Mouse (Mus musculus) myocyte (in vitro differentiated cells): ENCODE measurements around the gene Dcaf10. TPM values are rescaled to one million over a fixed set of nuclear protein-coding genes. Genes with fewer than 3 reads are reported as not detected.
"Not testable (repeated sequence)": the region's sequence is repeated elsewhere in the genome, so short reads cannot be mapped to it uniquely, and the experiment has no call there.

Experiments used
- H3K27me3 ChIP-seq: one replicate; pipeline ENCODE4 v1.6.1; 2011; ENCODE audit not compliant: control insufficient read depth, insufficient read depth, insufficient read length
- H3K36me3 ChIP-seq: one replicate; pipeline ENCODE4 v1.6.1; 2011; ENCODE audit not compliant: control insufficient read depth, insufficient read depth
- H3K4me2 ChIP-seq: one replicate; pipeline ENCODE4 v1.6.1; 2011; ENCODE audit warnings: low read depth, control low read depth
- H3K4me3 ChIP-seq: one replicate; pipeline ENCODE4 v1.5.1; 2011; ENCODE audit warnings: mild to moderate bottlenecking, control low read depth, moderate library complexity
- H3K79me2 ChIP-seq: one replicate; pipeline ENCODE4 v1.6.1; 2011; ENCODE audit not compliant: control insufficient read depth, insufficient read depth
- H3ac ChIP-seq: one replicate; pipeline ENCODE4 v1.6.1; 2011; ENCODE audit not compliant: control insufficient read depth, insufficient read length
- CEBPB ChIP-seq: IDR thresholded peaks from 2 replicates; pipeline ENCODE4 v1.6.1; 2011; ENCODE audit warnings: mild to moderate bottlenecking, moderate library complexity; ENCODE audit not compliant: poor library complexity, insufficient read depth, severe bottlenecking
- E2F4 ChIP-seq: IDR thresholded peaks from one replicate; pipeline ENCODE4 v1.6.1; 2011; ENCODE audit warnings: mild to moderate bottlenecking, control low read depth, moderate library complexity; ENCODE audit not compliant: insufficient read depth
- MAX ChIP-seq: IDR thresholded peaks from one replicate; pipeline ENCODE4 v1.6.1; 2011; ENCODE audit warnings: low read depth, mild to moderate bottlenecking, control low read depth
- MYOD1 ChIP-seq, 3 experiments: IDR thresholded peaks; one replicate each; pipeline ENCODE4 v1.6.1; 2011; ENCODE audit warnings: control low read depth in 2 of 3, low read depth in 2 of 3, mild to moderate bottlenecking in 2 of 3, moderate library complexity in 1 of 3; ENCODE audit not compliant: insufficient read length in 2 of 3, control insufficient read depth in 1 of 3
- MYOG ChIP-seq, 3 experiments: IDR thresholded peaks; one replicate each; pipeline ENCODE4 v1.6.1; 2011; ENCODE audit warnings: control low read depth in 2 of 3, low read depth in 2 of 3, mild to moderate bottlenecking in 2 of 3; ENCODE audit not compliant: insufficient read length in 2 of 3, control insufficient read depth in 1 of 3, insufficient read depth in 1 of 3
- POLR2A ChIP-seq: IDR thresholded peaks from one replicate; pipeline ENCODE4 v1.6.1; 2011; ENCODE audit warnings: low read depth, mild to moderate bottlenecking, control low read depth, moderate library complexity; ENCODE audit not compliant: insufficient read length
- POLR2AphosphoS2 ChIP-seq: IDR thresholded peaks from one replicate; pipeline ENCODE4 v1.6.1; 2011; ENCODE audit warnings: low read depth, control low read depth; ENCODE audit not compliant: insufficient read length
- REST ChIP-seq: IDR thresholded peaks from one replicate; pipeline ENCODE4 v1.6.1; 2011; ENCODE audit warnings: mild to moderate bottlenecking, control low read depth, moderate library complexity; ENCODE audit not compliant: insufficient read depth, insufficient read length
- SRF ChIP-seq: IDR thresholded peaks from one replicate; pipeline ENCODE4 v1.6.1; 2011; ENCODE audit warnings: low read depth; ENCODE audit not compliant: control insufficient read depth, insufficient read length
- TCF12 ChIP-seq: IDR thresholded peaks from one replicate; pipeline ENCODE4 v1.6.1; 2011; ENCODE audit warnings: mild to moderate bottlenecking, control low read depth; ENCODE audit not compliant: poor library complexity, insufficient read depth, severe bottlenecking
- TCF3 ChIP-seq: IDR thresholded peaks from one replicate; pipeline ENCODE4 v1.6.1; 2011; ENCODE audit warnings: low read depth, control low read depth; ENCODE audit not compliant: insufficient read length
- USF1 ChIP-seq: IDR thresholded peaks from one replicate; pipeline ENCODE4 v1.6.1; 2011; ENCODE audit warnings: low read depth, mild to moderate bottlenecking, control low read depth, moderate library complexity
- polyA plus RNA-seq: library from polyadenylated mRNA; unstranded; fragments of >200 nt; fragmentation: generic; extraction: Trizol; gene quantifications from one replicate; pipeline ENCODE4 v1.2.1, GENCODE M21; 2012; ENCODE audit warnings: missing spikeins

Gene Dcaf10
- polyA plus RNA-seq, 1 experiment = 9.3 TPM

DNA sequence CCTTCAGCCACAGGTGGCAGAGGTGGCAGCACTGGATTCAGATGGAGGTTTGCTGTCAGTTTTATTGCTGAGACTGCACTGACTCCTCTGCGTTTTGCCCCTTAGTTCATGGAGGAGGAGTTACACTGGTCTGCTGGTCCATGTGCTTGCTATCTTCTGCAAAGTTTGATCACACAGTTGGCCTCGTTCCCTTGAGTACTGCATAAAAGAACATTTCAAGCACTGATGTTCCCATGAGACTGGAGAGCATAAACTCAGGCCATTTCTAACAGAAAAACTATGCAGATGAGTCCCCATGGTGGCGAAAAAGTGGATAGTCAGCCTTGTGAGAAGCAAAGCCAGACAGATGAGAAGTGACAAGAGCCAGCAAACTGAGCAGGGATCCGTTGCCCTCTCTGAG is 34.7 kb downstream of the Dcaf10 start:
- Histone ChIP-seq H3K36me3 (peaks cover 41% of the 10 kb centered on the region), H3ac (no peak overlapping the region), H3K27me3 (no peaks in the 10 kb centered on the region), H3K4me3 (no peak overlapping the region), H3K79me2 (no peaks in the 10 kb centered on the region), H3K4me2 (no peak overlapping the region)
- no peak for TF ChIP-seq POLR2AphosphoS2
- no peak for TF ChIP-seq MYOG (IDR thresholded peaks at IDR 0.05; ENCODE audit: control insufficient read depth in 1 of 3, insufficient read depth in 1 of 3, insufficient read length in 2 of 3, low read depth in 2 of 3)
- TF ChIP-seq MYOD1 (IDR thresholded peaks at IDR 0.05; ENCODE audit: control insufficient read depth in 1 of 3, insufficient read length in 2 of 3, low read depth in 2 of 3) = no peak

DNA sequence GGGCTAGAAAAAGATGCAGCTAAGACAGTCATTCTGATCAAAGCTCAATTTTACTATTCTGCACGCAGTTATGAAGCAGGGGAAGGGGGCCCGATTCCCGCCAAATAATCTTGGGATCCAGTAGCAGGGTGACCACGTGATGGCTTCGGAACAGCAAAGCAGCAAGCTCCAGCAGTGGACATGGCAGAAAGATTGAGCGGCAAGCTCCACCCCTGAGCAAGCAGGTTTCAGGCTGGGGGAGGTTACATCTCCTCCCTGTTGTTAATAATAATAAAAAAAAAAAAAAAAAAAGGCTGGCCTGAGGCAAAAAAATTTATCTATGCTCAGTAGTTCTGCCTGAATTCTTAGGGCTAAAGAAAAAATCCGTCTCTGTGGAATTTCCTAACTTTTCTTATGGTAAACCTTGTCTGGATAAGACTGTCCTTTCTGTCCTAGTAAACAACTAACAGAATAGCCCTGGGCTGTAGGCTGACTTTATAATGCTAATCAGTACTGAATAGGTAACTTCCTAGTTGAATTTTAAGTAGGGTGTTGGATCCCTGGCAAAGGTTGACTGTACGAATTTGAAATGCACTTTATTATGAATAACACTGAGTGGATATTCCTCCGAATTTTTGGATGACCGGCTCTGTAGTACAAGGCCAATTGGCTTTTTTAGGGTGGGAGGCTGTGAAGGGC is 39.1 kb downstream of the Dcaf10 start:
- H3K27me3 ChIP-seq, H3K4me3 ChIP-seq, H3ac ChIP-seq, H3K79me2 ChIP-seq, H3K36me3 ChIP-seq, H3K4me2 ChIP-seq: not testable (repeated sequence)

DNA sequence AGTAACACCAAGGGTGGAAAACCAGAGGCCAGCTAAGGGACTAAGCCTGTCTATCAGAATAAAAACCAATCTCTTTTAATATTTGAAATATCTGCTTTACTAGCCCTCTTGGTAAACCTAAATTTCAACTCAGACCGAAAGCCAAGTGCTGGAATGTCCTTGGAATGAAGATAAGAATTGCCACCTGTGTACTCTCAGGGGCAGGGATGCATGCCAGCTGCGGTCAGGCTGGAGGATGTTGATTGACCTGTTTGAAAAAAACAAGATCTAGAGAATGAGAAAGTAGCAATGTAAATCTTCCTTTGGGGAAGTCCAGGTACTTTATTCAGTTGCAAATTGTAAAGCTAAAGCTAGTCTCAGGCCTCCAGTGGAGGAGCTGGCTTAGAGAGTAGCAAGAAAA is 40.2 kb downstream of the Dcaf10 start:
- not testable (repeated sequence) for H3K36me3 ChIP-seq, H3ac ChIP-seq, H3K4me3 ChIP-seq, H3K4me2 ChIP-seq, H3K79me2 ChIP-seq, H3K27me3 ChIP-seq

DNA sequence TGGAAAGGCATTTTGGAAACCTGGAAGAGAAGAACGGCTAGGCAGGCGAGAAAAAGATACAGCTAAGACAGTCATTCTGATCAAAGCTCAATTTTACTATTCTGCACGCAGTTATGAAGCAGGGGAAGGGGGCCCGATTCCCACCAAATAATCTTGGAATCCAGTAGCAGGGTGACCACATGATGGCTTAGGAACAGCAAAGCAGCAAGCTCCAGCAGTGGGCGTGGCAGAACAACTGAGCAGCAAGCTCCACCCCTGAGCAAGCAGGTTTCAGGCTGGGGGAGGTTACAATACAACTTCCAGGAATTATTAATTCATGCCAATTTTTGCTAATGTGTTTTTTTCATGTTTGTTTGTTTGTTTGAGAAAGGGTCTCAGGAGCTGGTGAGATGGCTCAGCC is 45.4 kb downstream of the Dcaf10 start:
- not testable (repeated sequence) for H3K27me3 ChIP-seq, H3K4me2 ChIP-seq, H3K36me3 ChIP-seq, H3K4me3 ChIP-seq, H3K79me2 ChIP-seq, H3ac ChIP-seq

DNA sequence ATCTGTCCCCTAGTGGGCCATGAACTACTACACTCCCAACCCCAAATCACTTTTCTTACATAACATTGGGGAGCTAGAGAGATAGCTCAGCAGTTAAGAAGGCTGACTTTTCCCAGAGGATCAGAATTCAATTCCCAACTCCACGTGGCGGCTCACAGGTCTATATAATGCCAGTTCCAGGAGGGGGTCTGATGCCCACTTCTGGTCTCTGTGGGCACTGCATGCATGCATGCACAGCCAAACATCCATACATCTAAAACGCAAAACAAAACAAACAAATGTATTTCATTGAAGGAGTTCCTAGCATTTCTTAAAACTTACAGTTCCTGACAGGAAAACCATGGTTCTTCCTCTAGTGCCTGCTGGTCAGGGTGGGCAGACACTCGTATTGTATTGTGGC is 50.2 kb downstream of the Dcaf10 start:
- no peak overlapping the region for H3ac ChIP-seq
- no peaks in the 10 kb centered on the region for H3K27me3 ChIP-seq
- no peak overlapping the region for H3K4me3 ChIP-seq
- H3K36me3 ChIP-seq = no peaks in the 10 kb centered on the region
- no peak overlapping the region for H3K4me2 ChIP-seq
- no peak for TF ChIP-seq REST
- no peak for TF ChIP-seq CEBPB
- no peak for TF ChIP-seq E2F4
- TF ChIP-seq POLR2AphosphoS2 = no peak
- no peak for TF ChIP-seq POLR2A
- TF ChIP-seq TCF12 = no peak
- TF ChIP-seq MYOG (IDR thresholded peaks at IDR 0.05; ENCODE audit: control insufficient read depth in 1 of 3, insufficient read depth in 1 of 3, insufficient read length in 2 of 3, low read depth in 2 of 3) = no peak
- TF ChIP-seq MYOD1 (IDR thresholded peaks at IDR 0.05; ENCODE audit: control insufficient read depth in 1 of 3, insufficient read length in 2 of 3, low read depth in 2 of 3) = no peak
- no peak for TF ChIP-seq TCF3
- no peak for TF ChIP-seq USF1
- no peak for TF ChIP-seq MAX
- TF ChIP-seq SRF = no peak
- no peaks in the 10 kb centered on the region for H3K79me2 ChIP-seq

DNA sequence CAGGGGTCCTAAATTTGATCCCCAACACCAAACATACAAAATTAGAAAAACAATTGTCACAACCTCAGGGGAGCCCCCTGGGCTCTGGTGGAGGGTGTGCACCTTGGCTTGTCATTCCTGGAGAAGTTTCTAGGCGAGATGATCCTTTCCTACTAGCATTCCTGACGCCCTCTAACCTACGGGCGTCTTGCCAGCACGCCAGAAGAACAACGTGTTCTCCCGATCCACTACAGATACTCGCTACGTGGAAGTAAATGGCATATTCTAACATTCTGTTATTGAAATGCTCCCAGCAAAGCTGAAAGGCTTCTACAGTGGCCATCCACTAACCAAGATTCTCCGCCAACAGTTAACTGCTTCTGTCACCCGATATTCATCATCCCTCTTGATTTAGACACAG is 50.7 kb downstream of the Dcaf10 start:
- H3ac ChIP-seq = no peak overlapping the region
- H3K79me2 ChIP-seq = no peaks in the 10 kb centered on the region
- TF ChIP-seq USF1 (no peak), MYOG (IDR thresholded peaks at IDR 0.05; ENCODE audit: control insufficient read depth in 1 of 3, insufficient read depth in 1 of 3, insufficient read length in 2 of 3, low read depth in 2 of 3) (no peak), CEBPB (no peak), POLR2AphosphoS2 (no peak), POLR2A (no peak), MAX (no peak), E2F4 (no peak), MYOD1 (IDR thresholded peaks at IDR 0.05; ENCODE audit: control insufficient read depth in 1 of 3, insufficient read length in 2 of 3, low read depth in 2 of 3) (no peak), REST (no peak), SRF (no peak), TCF3 (no peak), TCF12 (no peak)
- H3K27me3 ChIP-seq = no peaks in the 10 kb centered on the region
- H3K4me2 ChIP-seq = no peak overlapping the region
- H3K4me3 ChIP-seq = no peak overlapping the region
- H3K36me3 ChIP-seq = no peaks in the 10 kb centered on the region
